ENCODE assay signal across 32 mouse cellular contexts in genomic region chr1:24157751-24158150, GRCm38 (mm10). TPM values are rescaled to one million over a fixed set of nuclear protein-coding genes. Genes with fewer than 3 reads are reported as not detected.
DNase-seq lines count a peak whose midpoint lies in the region; ATAC-seq and TF ChIP-seq lines count a peak whose summit lies in the region.
"Had no signal": no experiment of that assay in that cellular context is flagged by ENCODE, and none has a peak within 500 bp of the region (broad histone marks: within the 10 kb centered on the region; RNA-seq: fewer than 3 reads in every experiment).

No protein-coding gene starts in this region.

- no peaks in the 10 kb centered on the region for H3K36me3 ChIP-seq in forebrain, embryonic 14.5 days (ENCODE audit: control insufficient read depth, insufficient read depth, low read length)
- no peaks in the 10 kb centered on the region for H3K36me3 ChIP-seq in forebrain, postnatal 0 days (ENCODE audit: insufficient read depth)
- H3K36me3 ChIP-seq in midbrain, embryonic 11.5 days (ENCODE audit: control insufficient read depth, insufficient read depth, low read length): no peaks in the 10 kb centered on the region
- H3K36me3 ChIP-seq in midbrain, embryonic 10.5 days: no peaks in the 10 kb centered on the region
- H3K36me3 ChIP-seq in midbrain, embryonic 16.5 days (ENCODE audit: control insufficient read depth, insufficient read depth, low read length): no peaks in the 10 kb centered on the region
- H3K36me3 ChIP-seq: embryonic facial prominence, embryonic 13.5 days; embryonic facial prominence, embryonic 15.5 days; forebrain, embryonic 10.5 days; forebrain, embryonic 12.5 days; forebrain, embryonic 15.5 days; G1E had no signal

- peaks cover 3% of the 10 kb centered on the region; the same call in 1 of the 2 replicates for H3K9me3 ChIP-seq in forebrain, embryonic 14.5 days (replicated peaks; ENCODE audit: control insufficient read depth, low read length)
- 0 out of 2 replicates have a peak, but pooled peaks cover 4% of the 10 kb centered on the region for H3K9me3 ChIP-seq in forebrain, postnatal 0 days (ENCODE audit: low read length)
- H3K9me3 ChIP-seq in midbrain, embryonic 11.5 days (ENCODE audit: control insufficient read depth, low read length): no peaks in the 10 kb centered on the region
- H3K9me3 ChIP-seq in midbrain, embryonic 10.5 days (replicated peaks): peaks cover 17% of the 10 kb centered on the region; the same call in 1 of the 2 replicates
- peaks cover 10% of the 10 kb centered on the region for H3K9me3 ChIP-seq in midbrain, embryonic 16.5 days (replicated peaks; ENCODE audit: control insufficient read depth, low read length, poor library complexity, severe bottlenecking)
- H3K9me3 ChIP-seq: embryonic facial prominence, embryonic 13.5 days; embryonic facial prominence, embryonic 15.5 days; forebrain, embryonic 15.5 days; G1E had no signal

- no peak for TF ChIP-seq CTCF in forebrain, postnatal 0 days (IDR thresholded peaks at IDR 0.05; ENCODE audit: low read depth)
- TF ChIP-seq CTCF in brain, embryonic 14.5 days (IDR thresholded peaks at IDR 0.05; ENCODE audit: borderline replicate concordance, extremely low read depth, insufficient read depth, insufficient read length): no peak

- TF ChIP-seq POLR2A in brain, embryonic 14.5 days (IDR thresholded peaks at IDR 0.05; ENCODE audit: borderline replicate concordance, extremely low read depth, insufficient read depth, insufficient read length, poor library complexity, severe bottlenecking): no peak

- no peak overlapping the region for H3K27ac ChIP-seq in forebrain, embryonic 14.5 days (ENCODE audit: low read depth, low read length)
- no peak overlapping the region for H3K27ac ChIP-seq in forebrain, postnatal 0 days (ENCODE audit: low read depth, low read length)
- H3K27ac ChIP-seq in midbrain, embryonic 11.5 days (ENCODE audit: low read depth, low read length): no peak overlapping the region
- no peak overlapping the region for H3K27ac ChIP-seq in midbrain, embryonic 10.5 days (replicated peaks)
- H3K27ac ChIP-seq in midbrain, embryonic 16.5 days (ENCODE audit: low read length): 0 out of 2 replicates have a peak overlapping the region, but pooled peaks have one; percentile 55
- H3K27ac ChIP-seq: embryonic facial prominence, embryonic 13.5 days; embryonic facial prominence, embryonic 15.5 days; forebrain, embryonic 10.5 days; forebrain, embryonic 12.5 days; forebrain, embryonic 15.5 days had no signal

- 91% methylated on average over 5 of the region's 5 CpGs for WGBS in forebrain, embryonic 14.5 days
- WGBS in forebrain, postnatal 0 days: 72% methylated on average over 5 of the region's 5 CpGs
- 94% methylated on average over 5 of the region's 5 CpGs for whole genome bisulfite sequencing in midbrain, embryonic 11.5 days
- 94% methylated on average over 5 of the region's 5 CpGs for WGBS in midbrain, embryonic 10.5 days
- 71% methylated on average over 5 of the region's 5 CpGs for WGBS in midbrain, embryonic 16.5 days

- ATAC-seq in forebrain, embryonic 14.5 days: no peak
- ATAC-seq in forebrain, postnatal 0 days: no peak
- no peak for ATAC-seq in midbrain, embryonic 11.5 days (ENCODE audit: low FRiP score)
- peak; percentile 62; the same call in 1 of the 2 replicates for ATAC-seq in midbrain, embryonic 16.5 days
- ATAC-seq: activated CD4-positive, CD25-positive, alpha-beta regulatory T cell, adult 4 months; CD4-positive, CD25-positive, alpha-beta regulatory T cell, adult 4 months; forebrain, embryonic 15.5 days; Patski had no signal

- H3K4me2 ChIP-seq in forebrain, embryonic 14.5 days (ENCODE audit: low read length): no peak overlapping the region
- no peak overlapping the region for H3K4me2 ChIP-seq in forebrain, postnatal 0 days (ENCODE audit: low read depth)
- H3K4me2 ChIP-seq in midbrain, embryonic 11.5 days: no peak overlapping the region
- H3K4me2 ChIP-seq in midbrain, embryonic 16.5 days (ENCODE audit: low read length): no peak overlapping the region
- H3K4me2 ChIP-seq: embryonic facial prominence, embryonic 13.5 days; embryonic facial prominence, embryonic 15.5 days; forebrain, embryonic 12.5 days; forebrain, embryonic 15.5 days had no signal

- H3K4me3 ChIP-seq in forebrain, embryonic 14.5 days (ENCODE audit: low read depth, low read length): no peak overlapping the region
- no peak overlapping the region for H3K4me3 ChIP-seq in forebrain, postnatal 0 days (ENCODE audit: low read depth, low read length)
- H3K4me3 ChIP-seq in midbrain, embryonic 11.5 days (ENCODE audit: low read depth, low read length): no peak overlapping the region
- no peak overlapping the region for H3K4me3 ChIP-seq in midbrain, embryonic 10.5 days
- H3K4me3 ChIP-seq in midbrain, embryonic 16.5 days (ENCODE audit: low read depth, low read length): no peak overlapping the region
- H3K4me3 ChIP-seq: embryonic facial prominence, embryonic 13.5 days; embryonic facial prominence, embryonic 15.5 days; erythroblast, embryonic 14.5 days; forebrain, embryonic 10.5 days; forebrain, embryonic 12.5 days; forebrain, embryonic 15.5 days had no signal

- H3K9ac ChIP-seq in forebrain, embryonic 14.5 days (ENCODE audit: low read length): no peak overlapping the region
- no peak overlapping the region for H3K9ac ChIP-seq in forebrain, postnatal 0 days
- H3K9ac ChIP-seq in midbrain, embryonic 11.5 days (ENCODE audit: low read length): no peak overlapping the region
- no peak overlapping the region for H3K9ac ChIP-seq in midbrain, embryonic 16.5 days (ENCODE audit: low read depth, low read length)
- H3K9ac ChIP-seq: embryonic facial prominence, embryonic 13.5 days; embryonic facial prominence, embryonic 15.5 days; forebrain, embryonic 12.5 days; forebrain, embryonic 15.5 days had no signal

- no peaks in the 10 kb centered on the region for H3K27me3 ChIP-seq in forebrain, embryonic 14.5 days (replicated peaks; ENCODE audit: control insufficient read depth, insufficient read depth, low read length)
- H3K27me3 ChIP-seq in forebrain, postnatal 0 days (ENCODE audit: insufficient read depth, low read length): no peaks in the 10 kb centered on the region
- no peaks in the 10 kb centered on the region for H3K27me3 ChIP-seq in midbrain, embryonic 11.5 days (ENCODE audit: control insufficient read depth, insufficient read depth, low read length)
- H3K27me3 ChIP-seq in midbrain, embryonic 10.5 days (ENCODE audit: low read depth, poor library complexity, severe bottlenecking): no peaks in the 10 kb centered on the region
- no peaks in the 10 kb centered on the region for H3K27me3 ChIP-seq in midbrain, embryonic 16.5 days (ENCODE audit: control insufficient read depth, insufficient read depth, low read depth, low read length)
- H3K27me3 ChIP-seq: CH12.LX; embryonic facial prominence, embryonic 13.5 days; embryonic facial prominence, embryonic 15.5 days; forebrain, embryonic 12.5 days; forebrain, embryonic 15.5 days had no signal

- H3K4me1 ChIP-seq in forebrain, embryonic 14.5 days (ENCODE audit: control insufficient read depth, insufficient read depth, low read length): no peaks in the 10 kb centered on the region
- no peaks in the 10 kb centered on the region for H3K4me1 ChIP-seq in forebrain, postnatal 0 days (ENCODE audit: insufficient read depth)
- no peaks in the 10 kb centered on the region for H3K4me1 ChIP-seq in midbrain, embryonic 11.5 days (ENCODE audit: control insufficient read depth, insufficient read depth, low read length)
- no peaks in the 10 kb centered on the region for H3K4me1 ChIP-seq in midbrain, embryonic 10.5 days
- no peaks in the 10 kb centered on the region for H3K4me1 ChIP-seq in midbrain, embryonic 16.5 days (ENCODE audit: control insufficient read depth, insufficient read depth, low read length)
- H3K4me1 ChIP-seq: embryonic facial prominence, embryonic 13.5 days; embryonic facial prominence, embryonic 15.5 days; forebrain, embryonic 10.5 days; forebrain, embryonic 12.5 days; forebrain, embryonic 15.5 days had no signal

- DNase-seq in forebrain, embryonic 14.5 days (ENCODE audit: low spot score): peak; percentile 35
- no peak for DNase-seq in forebrain, postnatal 0 days
- DNase-seq in midbrain, embryonic 11.5 days (ENCODE audit: low spot score, missing footprints): peak; percentile 45
- no peak for DNase-seq in midbrain, embryonic 10.5 days (ENCODE audit: low spot score)
- peak; percentile 44 for DNase-seq in brain, embryonic 14.5 days (ENCODE audit: low read depth)
- no peak for DNase-seq in testis, postnatal 10 days (ENCODE audit: low spot score)
- no peak for DNase-seq in layer of hippocampus, adult 9-11 months
- DNase-seq: adrenal gland, adult 8-10 months; adrenal gland, postnatal 14 days; adrenal gland, postnatal 36 days; B cell, adult 2 months; cerebellum, adult 11 months; cerebellum, adult 18-20 months; cerebellum, adult 8-10 months; cerebellum, adult 9-11 months; cerebellum, postnatal 14 days; cerebellum, postnatal 36 days; embryo, embryonic 11 days had no signal

RNA-seq across cellular contexts. Expression of gene Col9a1, which starts 19.7 kb away (rescaled TPM):
- polyA plus RNA-seq in forebrain, embryonic 14.5 days (2014; fragmentation: Nextera tagmentation; extraction: Ambion mirVana): 0.57 and 0.73 TPM in 2 replicates
- 3.0 and 4.2 TPM in 2 replicates for total RNA-seq in forebrain, postnatal 0 days (2014; rRNA removed)
- 1.8 and 2.0 TPM in 2 replicates for polyA plus RNA-seq in forebrain, postnatal 0 days (2015; fragmentation: Nextera tagmentation; extraction: Ambion mirVana)
- 8.6 and 9.0 TPM in 2 replicates for polyA plus RNA-seq in midbrain, embryonic 11.5 days (2014; fragmentation: Nextera tagmentation; extraction: Ambion mirVana)
- 24.5 and 24.6 TPM in 2 replicates for polyA plus RNA-seq in midbrain, embryonic 10.5 days (2016; fragmentation: Nextera tagmentation; extraction: Ambion mirVana)
- 1.4 and 1.5 TPM in 2 replicates for polyA plus RNA-seq in brain, embryonic 14.5 days (2012; rRNA removed)
- polyA plus RNA-seq in midbrain, embryonic 16.5 days (2015; fragmentation: Nextera tagmentation; extraction: Ambion mirVana): 1.7 and 1.8 TPM in 2 replicates
- total RNA-seq: adrenal gland, adult 18-20 months; adrenal gland, adult 8-10 months; adrenal gland, postnatal 36 days; CH12.LX; common myeloid progenitor, adult 5-6 weeks had no signal
- polyA plus RNA-seq: activated CD4-positive, CD25-positive, alpha-beta regulatory T cell, adult 4 months; CD4-positive, CD25-positive, alpha-beta regulatory T cell, adult 4 months; G1E; Patski had no signal

RNA-seq across cellular contexts. Expression of gene Fam135a, which starts 57.6 kb away (rescaled TPM):
- polyA plus RNA-seq in forebrain, embryonic 14.5 days (2014; fragmentation: Nextera tagmentation; extraction: Ambion mirVana): 28.6 and 30.5 TPM in 2 replicates
- 32.1 and 45.4 TPM in 2 replicates for total RNA-seq in forebrain, postnatal 0 days (2014; rRNA removed)
- polyA plus RNA-seq in forebrain, postnatal 0 days (2015; fragmentation: Nextera tagmentation; extraction: Ambion mirVana): 13.4 and 19.3 TPM in 2 replicates
- polyA plus RNA-seq in midbrain, embryonic 11.5 days (2014; fragmentation: Nextera tagmentation; extraction: Ambion mirVana): 32.8 and 39.2 TPM in 2 replicates
- polyA plus RNA-seq in midbrain, embryonic 10.5 days (2016; fragmentation: Nextera tagmentation; extraction: Ambion mirVana): 35.4 and 35.8 TPM in 2 replicates
- polyA plus RNA-seq in brain, embryonic 14.5 days (2012; rRNA removed): 41.3 and 49.5 TPM in 2 replicates
- polyA plus RNA-seq in midbrain, embryonic 16.5 days (2015; fragmentation: Nextera tagmentation; extraction: Ambion mirVana): 27.8 and 30.0 TPM in 2 replicates
- polyA plus RNA-seq: erythroblast, embryonic 14.5 days; G1E had no signal

Comparison
In these comparisons a context has a peak if more than half of its experiments do, and no peak if none do; other contexts are left out.
1. DNase-seq: peak in forebrain, embryonic 14.5 days (single experiment), midbrain, embryonic 11.5 days (single experiment) and brain, embryonic 14.5 days (single experiment); none in forebrain, postnatal 0 days (single experiment), midbrain, embryonic 10.5 days (single experiment), testis, postnatal 10 days (single experiment) and layer of hippocampus, adult 9-11 months (single experiment).